Mouse (Mus musculus) liver, adult 10 weeks (tissue): ENCODE results near the gene Zfp39. TPM values are rescaled to one million over a fixed set of nuclear protein-coding genes. Genes with fewer than 3 reads are reported as not detected.

Experiments
- polyA plus RNA-seq: library from polyadenylated mRNA; stranded (reverse); fragments of 350-450 nt; fragmentation: Illumina TruSeq; extraction: RNeasy Lipid Tissue Mini Kit (QIAGEN cat#74804); gene quantifications from one replicate; pipeline ENCODE4 v1.2.3, GENCODE M21; 2014; ENCODE audit warnings: low read depth, low replicate concordance

The Zfp39 gene
- 3.8 TPM for polyA plus RNA-seq

GRCm38 (mm10) chr11:58903511-58904409 is at the start of gene Zfp39:
TSS of gene Zfp39 (minus strand) at chr11:58904225.

DNA sequence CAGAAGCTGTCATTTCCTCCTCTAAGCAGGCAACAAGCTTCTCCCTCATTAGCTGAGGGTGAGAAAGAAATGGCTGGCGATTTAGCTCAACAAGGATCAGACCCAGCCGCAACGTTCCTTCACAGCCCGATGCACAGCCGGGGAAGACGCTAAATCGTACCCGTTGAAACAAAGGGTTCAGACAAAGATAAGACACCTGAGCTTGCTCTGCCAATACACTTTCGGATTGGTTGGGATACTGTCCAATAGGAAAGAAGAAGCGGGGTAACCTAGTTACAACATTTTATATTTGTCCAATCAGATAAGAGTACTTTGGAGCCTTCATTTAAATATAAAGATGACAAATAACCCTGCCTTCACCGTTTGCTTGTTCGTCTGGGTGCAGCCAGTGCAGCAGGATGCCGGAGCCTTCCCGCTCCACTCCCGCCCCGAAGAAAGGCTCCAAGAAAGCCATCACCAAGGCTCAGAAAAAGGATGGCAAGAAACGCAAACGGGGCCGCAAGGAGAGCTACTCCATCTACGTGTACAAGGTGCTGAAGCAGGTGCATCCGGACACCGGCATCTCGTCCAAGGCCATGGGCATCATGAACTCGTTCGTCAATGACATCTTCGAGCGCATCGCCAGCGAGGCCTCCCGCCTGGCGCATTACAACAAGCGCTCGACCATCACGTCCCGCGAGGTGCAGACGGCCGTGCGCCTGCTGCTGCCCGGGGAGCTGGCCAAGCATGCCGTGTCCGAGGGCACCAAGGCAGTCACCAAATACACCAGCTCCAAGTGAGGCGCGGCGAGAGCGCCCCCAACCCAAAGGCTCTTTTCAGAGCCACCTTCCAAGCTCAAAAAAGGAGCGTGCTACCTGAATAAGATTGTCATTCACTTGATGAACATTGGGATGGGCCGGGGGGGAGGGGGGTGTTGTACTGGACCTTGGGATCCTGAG is 44.8 kb upstream of the Zfp39 start, which contains the start of gene Hist3h2ba:
Hist3h2ba (plus strand) TSS at position 379 of the 938 bp plus-strand sequence.

DNA sequence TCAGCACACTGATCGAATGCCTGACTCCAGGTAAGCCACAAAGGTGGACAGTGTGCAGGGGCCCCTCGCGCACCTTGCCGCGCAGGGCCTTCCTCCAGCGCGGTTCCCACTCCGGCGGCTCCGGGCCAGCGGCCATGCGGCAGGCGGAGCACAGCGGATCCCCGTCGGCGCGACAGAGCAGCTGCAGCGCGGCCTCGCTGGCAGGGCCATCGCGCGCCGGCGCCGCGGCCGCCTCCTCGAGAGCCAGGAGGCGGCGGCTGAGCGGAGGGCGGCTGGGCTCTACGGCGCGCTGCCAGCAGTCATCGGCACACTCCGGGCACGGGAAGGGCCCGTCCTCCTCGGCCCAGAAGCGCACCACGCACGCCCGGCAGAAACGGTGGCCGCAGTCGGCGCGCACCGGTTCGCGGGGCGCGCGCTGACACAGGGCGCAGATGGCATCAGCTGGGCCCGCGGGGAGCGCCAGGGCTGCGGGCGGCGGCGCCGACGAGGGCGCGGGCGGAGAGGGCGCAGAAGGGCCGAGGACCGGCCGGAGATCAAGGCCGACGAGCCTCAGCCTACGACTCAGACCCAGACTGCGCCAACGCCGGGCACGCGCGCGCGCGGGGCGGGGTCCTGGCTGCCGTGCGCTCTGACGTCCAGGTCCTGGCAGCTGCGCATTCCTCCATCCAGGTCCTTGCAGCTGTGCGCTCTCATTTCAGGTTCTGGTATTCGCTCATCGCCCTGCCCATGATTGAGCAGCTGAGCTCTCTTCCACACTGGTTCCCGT is 34.5 kb upstream of the Zfp39 start, which contains the start of gene Rnf187:
Rnf187 (minus strand) TSS at position 595 of the 766 bp plus-strand sequence.

DNA sequence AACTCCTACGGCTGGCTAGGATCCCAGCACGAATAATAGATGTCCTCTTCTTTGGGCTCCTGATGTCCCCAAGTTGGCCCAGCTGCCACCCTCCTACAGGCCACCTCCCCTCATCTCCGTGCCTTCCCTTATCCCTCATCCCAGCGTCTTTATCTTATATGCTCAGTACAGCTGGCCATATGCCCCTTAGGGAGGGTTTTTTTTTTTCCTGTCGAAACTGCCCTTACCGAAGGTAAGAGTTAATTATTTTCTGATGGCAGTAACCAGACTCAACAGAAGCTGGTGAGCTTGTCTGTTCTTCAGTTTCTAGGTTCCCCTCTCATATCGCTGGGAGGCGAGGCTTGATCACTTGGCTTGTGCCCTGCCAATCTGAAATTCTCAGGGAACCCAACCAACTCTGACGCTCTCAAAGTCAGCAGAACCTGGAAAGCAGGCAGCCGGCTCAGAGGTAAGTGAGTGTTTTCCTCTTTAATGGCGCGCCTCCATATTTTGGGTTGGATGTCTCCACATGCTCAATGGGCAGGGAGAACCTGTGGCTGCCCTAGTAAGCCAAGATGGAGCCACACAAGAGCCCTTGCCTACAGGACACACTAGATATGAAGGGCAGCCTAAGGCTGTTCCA is 13.8 kb upstream of the Zfp39 start, which contains the start of gene Btnl10:
Btnl10 (plus strand) TSS at position 164 of the 622 bp plus-strand sequence.

GRCm38 (mm10) chr11:58867039-58867953 is 36.7 kb downstream of the Zfp39 start, which contains the start of gene 2810021J22Rik:
TSS of gene 2810021J22Rik (plus strand) at chr11:58867216.

DNA sequence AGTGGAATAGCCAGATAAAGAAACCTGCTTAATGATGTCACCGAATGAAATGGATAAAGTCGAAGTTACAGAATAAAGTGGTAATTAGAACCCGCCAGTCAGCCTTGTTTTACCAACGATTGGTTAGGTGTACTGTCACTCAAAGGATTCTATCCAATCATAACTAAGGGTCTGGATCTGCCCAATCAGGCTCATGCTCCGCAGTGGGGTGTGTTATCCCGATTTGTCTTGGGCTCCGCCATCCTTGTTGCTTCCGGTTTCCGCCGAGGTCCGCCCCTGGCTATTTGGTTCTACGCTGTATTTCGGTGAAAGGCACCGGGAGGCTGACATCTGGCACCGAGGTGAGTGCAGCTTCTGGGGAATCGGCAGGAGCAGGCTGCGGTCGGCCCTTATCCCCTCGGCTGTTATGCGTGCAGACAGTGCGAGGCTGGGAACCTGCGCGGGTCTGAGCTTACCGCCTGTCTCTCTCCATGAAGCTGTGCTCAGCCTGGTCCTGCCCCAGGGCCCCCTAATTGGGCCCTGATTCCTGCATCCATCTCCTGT is 57.0 kb downstream of the Zfp39 start, which contains the start of gene Gm12258:
Gm12258 (plus strand) TSS at position 240 of the 543 bp plus-strand sequence.

GRCm38 (mm10) chr11:58838951-58839350 is 65.1 kb downstream of the Zfp39 start, which contains the start of gene Olfr311:
TSS of gene Olfr311 (plus strand) at chr11:58839251.

Other genes with a start within 250 kb of the Zfp39 start
- not detected for gene Olfr322, start 245.4 kb downstream of the Zfp39 start, polyA plus RNA-seq
- not detected for gene Olfr320, start 223.1 kb downstream of the Zfp39 start, polyA plus RNA-seq
- gene Olfr319, start 205.1 kb downstream of the Zfp39 start, polyA plus RNA-seq: not detected
- gene Olfr318, start 180.2 kb downstream of the Zfp39 start, polyA plus RNA-seq: not detected
- not detected for gene Olfr317, start 165.0 kb downstream of the Zfp39 start, polyA plus RNA-seq
- not detected for gene Olfr316, start 151.5 kb downstream of the Zfp39 start, polyA plus RNA-seq
- not detected for gene Olfr315, start 131.0 kb downstream of the Zfp39 start, polyA plus RNA-seq
- not detected for gene Olfr314, start 121.3 kb downstream of the Zfp39 start, polyA plus RNA-seq
- gene Fam183b, start 102.3 kb downstream of the Zfp39 start, polyA plus RNA-seq: not detected
- gene Olfr313, start 89.2 kb downstream of the Zfp39 start, polyA plus RNA-seq: not detected
- not detected for gene Olfr312, start 75.0 kb downstream of the Zfp39 start, polyA plus RNA-seq
- not detected for gene Olfr311, start 65.0 kb downstream of the Zfp39 start, polyA plus RNA-seq
- 2.1 TPM for gene Gm12258, start 57.1 kb downstream of the Zfp39 start, polyA plus RNA-seq
- gene 2810021J22Rik, start 37.0 kb downstream of the Zfp39 start, polyA plus RNA-seq: 2.7 TPM
- gene Btnl10, start 13.7 kb upstream of the Zfp39 start, polyA plus RNA-seq: not detected
- 11.6 TPM for gene Rnf187, start 34.7 kb upstream of the Zfp39 start, polyA plus RNA-seq
- gene Hist3h2ba, start 44.7 kb upstream of the Zfp39 start, polyA plus RNA-seq: not detected
- 2.3 TPM for gene Hist3h2a, start 50.5 kb upstream of the Zfp39 start, polyA plus RNA-seq
- not detected for gene Trim17, start 50.5 kb upstream of the Zfp39 start, polyA plus RNA-seq
- 2.0 TPM for gene Trim11, start 73.9 kb upstream of the Zfp39 start, polyA plus RNA-seq
- not detected for gene Obscn, start 232.2 kb upstream of the Zfp39 start, polyA plus RNA-seq